Mouse (Mus musculus) C2C12 (cell line): ENCODE results near the gene Kctd13. TPM values are rescaled to one million over a fixed set of nuclear protein-coding genes. Genes with fewer than 3 reads are reported as not detected.

Experiments used
- H3K27me3 ChIP-seq: one replicate; pipeline ENCODE4 v1.6.1; 2011; ENCODE audit not compliant: control insufficient read depth, insufficient read depth, insufficient read length
- H3K36me3 ChIP-seq: one replicate; pipeline ENCODE4 v1.6.1; 2011; ENCODE audit not compliant: control insufficient read depth, insufficient read depth
- H3K4me3 ChIP-seq: one replicate; pipeline ENCODE4 v1.5.1; 2011; ENCODE audit warnings: mild to moderate bottlenecking, control low read depth; ENCODE audit not compliant: poor library complexity, insufficient read depth, severe bottlenecking
- H3K79me2 ChIP-seq: one replicate; pipeline ENCODE4 v1.6.1; 2011; ENCODE audit not compliant: control insufficient read depth, insufficient read depth
- H3K79me3 ChIP-seq: one replicate; pipeline ENCODE4 v1.6.1; 2011; ENCODE audit warnings: low read depth, control low read depth
- H3ac ChIP-seq: one replicate; pipeline ENCODE3; 2011; ENCODE audit warnings: low read depth; ENCODE audit not compliant: control insufficient read depth, insufficient read length
- CEBPB ChIP-seq: IDR thresholded peaks from one replicate; pipeline ENCODE4 v1.6.1; 2011; ENCODE audit warnings: low read depth, mild to moderate bottlenecking, control low read depth, moderate library complexity
- CTCF ChIP-seq: IDR thresholded peaks from one replicate; pipeline ENCODE4 v1.5.1; 2011; ENCODE audit not compliant: control insufficient read depth, insufficient read depth, insufficient read length
- FOSL1 ChIP-seq: IDR thresholded peaks from one replicate; pipeline ENCODE4 v1.8.0; 2011; ENCODE audit warnings: mild to moderate bottlenecking, low read length; ENCODE audit not compliant: poor library complexity, insufficient read depth, severe bottlenecking
- MAX ChIP-seq: IDR thresholded peaks from one replicate; pipeline ENCODE4 v1.6.1; 2011; ENCODE audit warnings: mild to moderate bottlenecking, control low read depth
- MYOD1 ChIP-seq: IDR thresholded peaks from one replicate; pipeline ENCODE4 v1.6.1; 2011; ENCODE audit warnings: low read depth; ENCODE audit not compliant: control insufficient read depth, insufficient read length
- MYOG ChIP-seq: IDR thresholded peaks from one replicate; pipeline ENCODE4 v1.6.1; 2011; ENCODE audit not compliant: control insufficient read depth, insufficient read length; ENCODE audit errors: extremely low read depth
- USF1 ChIP-seq: IDR thresholded peaks from one replicate; pipeline ENCODE4 v1.6.1; 2011; ENCODE audit warnings: low read depth, mild to moderate bottlenecking, control low read depth, moderate library complexity
- polyA plus RNA-seq: library from polyadenylated mRNA; unstranded; fragments of >200 nt; fragmentation: generic; extraction: Trizol; gene quantifications from one replicate; pipeline ENCODE4 v1.2.1, GENCODE M21; 2012; ENCODE audit warnings: missing spikeins

Gene Kctd13
- polyA plus RNA-seq, 1 experiment: 18.3 TPM

GRCm38 (mm10) chr7:126926299-126926698 lies 2.4 kb upstream of the Kctd13 start:
- H3K4me3 ChIP-seq: no peak overlapping the region
- H3K79me2 ChIP-seq: peaks cover 13% of the 10 kb centered on the region
- TF ChIP-seq USF1 (no peak), MAX (no peak), CEBPB (no peak), FOSL1 (no peak), MYOD1 (no peak), CTCF (no peak), MYOG (no peak)
- peaks cover 5% of the 10 kb centered on the region for H3K36me3 ChIP-seq
- H3K79me3 ChIP-seq: no peaks in the 10 kb centered on the region
- H3ac ChIP-seq: no peak overlapping the region
- no peaks in the 10 kb centered on the region for H3K27me3 ChIP-seq

GRCm38 (mm10) chr7:126929046-126929445 lies 367 bp downstream of the Kctd13 start:
- Histone ChIP-seq H3K27me3 (no peaks in the 10 kb centered on the region), H3K79me2 (peaks cover 13% of the 10 kb centered on the region)

GRCm38 (mm10) chr7:126932652-126933051 lies 4.0 kb downstream of the Kctd13 start:
- Histone ChIP-seq H3K79me3 (no peaks in the 10 kb centered on the region), H3K27me3 (no peaks in the 10 kb centered on the region), H3K4me3 (no peak overlapping the region), H3K36me3 (peaks cover 22% of the 10 kb centered on the region), H3K79me2 (peaks cover 13% of the 10 kb centered on the region), H3ac (no peak overlapping the region)
- TF ChIP-seq MAX (no peak), MYOD1 (no peak), MYOG (no peak), CTCF (no peak), FOSL1 (no peak), CEBPB (no peak), USF1 (no peak)

More at GRCm38 (mm10) chr7:126929046-126929445, 367 bp downstream of the Kctd13 start:
- Histone ChIP-seq H3ac (peak overlapping the region; percentile 95), H3K36me3 (peaks cover 13% of the 10 kb centered on the region), H3K4me3 (peak overlapping the region; percentile 60), H3K79me3 (no peaks in the 10 kb centered on the region)
- TF ChIP-seq MYOG: no peak
- no peak for TF ChIP-seq FOSL1
- TF ChIP-seq CTCF: no peak
- TF ChIP-seq MYOD1: no peak
- no peak for TF ChIP-seq MAX
- no peak for TF ChIP-seq USF1
- TF ChIP-seq CEBPB: no peak

- no peaks in the 10 kb centered on the region for H3K79me3 ChIP-seq
- peaks cover 13% of the 10 kb centered on the region for H3K36me3 ChIP-seq
- TF ChIP-seq CTCF: no peak
- no peak for TF ChIP-seq FOSL1
- TF ChIP-seq MYOG: no peak
- no peak for TF ChIP-seq USF1
- H3K27me3 ChIP-seq: no peaks in the 10 kb centered on the region
- H3ac ChIP-seq: no peak overlapping the region
- H3K4me3 ChIP-seq: no peak overlapping the region
- H3K79me2 ChIP-seq: no peaks in the 10 kb centered on the region
Measured at GRCm38 (mm10) chr7:126941171-126941570, 12.5 kb downstream of the Kctd13 start.

- Histone ChIP-seq H3ac (no peak overlapping the region), H3K79me2 (no peaks in the 10 kb centered on the region), H3K4me3 (no peak overlapping the region), H3K79me3 (no peaks in the 10 kb centered on the region), H3K27me3 (no peaks in the 10 kb centered on the region), H3K36me3 (peaks cover 9% of the 10 kb centered on the region)
- TF ChIP-seq CTCF (no peak), MYOD1 (no peak), CEBPB (no peak), MYOG (no peak), USF1 (no peak), MAX (no peak), FOSL1 (no peak)
Measured at GRCm38 (mm10) chr7:126941801-126942200, 13.1 kb downstream of the Kctd13 start.

GRCm38 (mm10) chr7:126946530-126946929 lies 17.9 kb downstream of the Kctd13 start:
- Histone ChIP-seq H3K4me3 (no peak overlapping the region), H3K79me3 (no peaks in the 10 kb centered on the region), H3K79me2 (no peaks in the 10 kb centered on the region), H3ac (no peak overlapping the region), H3K27me3 (peaks cover 10% of the 10 kb centered on the region), H3K36me3 (peaks cover 5% of the 10 kb centered on the region)
- peak; percentile 56 for TF ChIP-seq CTCF
- TF ChIP-seq CEBPB: no peak
